Mouse (Mus musculus) spleen, adult 12 weeks (tissue): ENCODE results near the gene Pigp.

ENCODE experiments used
- DNase-seq: peaks from one replicate; pipeline ENCODE4 v3.0.0; 2022; ENCODE audit warnings: low spot score

Pigp gene

DNA sequence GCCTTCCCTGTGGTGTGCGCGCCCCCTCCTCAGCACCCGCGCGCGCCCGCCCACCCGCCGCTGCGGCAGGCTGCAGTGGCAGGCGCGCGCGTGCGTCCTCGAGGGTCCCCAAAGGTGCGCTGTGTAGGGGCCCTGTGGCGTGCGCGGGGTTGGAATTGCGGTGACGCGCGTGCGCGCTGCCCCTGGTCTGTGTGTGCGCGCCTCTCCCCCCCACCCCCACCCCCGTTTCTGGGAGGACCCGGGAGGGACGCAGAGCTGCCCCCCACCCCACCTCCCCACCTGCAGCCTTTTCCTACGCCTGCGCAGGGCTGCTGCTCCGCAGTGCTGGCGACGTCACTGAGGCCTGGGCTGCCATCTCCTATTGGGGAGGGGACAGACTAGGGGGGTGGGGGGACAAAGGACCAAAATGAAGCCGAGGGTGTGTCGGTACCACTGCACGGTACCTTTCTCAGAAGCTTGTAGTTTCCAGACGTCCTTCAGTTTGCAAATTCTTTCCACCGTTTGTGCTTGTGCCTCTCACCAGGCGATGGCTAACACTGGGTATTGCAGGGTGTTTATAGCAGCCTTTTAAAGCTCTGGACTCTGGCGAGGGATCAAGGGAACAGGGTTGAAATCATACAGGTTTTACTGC is at the start of gene Pigp:
Gene Pigp, minus strand, starts transcription at position 542 of the 631 bp plus-strand sequence.
- DNase-seq, result peak; percentile 7

DNA sequence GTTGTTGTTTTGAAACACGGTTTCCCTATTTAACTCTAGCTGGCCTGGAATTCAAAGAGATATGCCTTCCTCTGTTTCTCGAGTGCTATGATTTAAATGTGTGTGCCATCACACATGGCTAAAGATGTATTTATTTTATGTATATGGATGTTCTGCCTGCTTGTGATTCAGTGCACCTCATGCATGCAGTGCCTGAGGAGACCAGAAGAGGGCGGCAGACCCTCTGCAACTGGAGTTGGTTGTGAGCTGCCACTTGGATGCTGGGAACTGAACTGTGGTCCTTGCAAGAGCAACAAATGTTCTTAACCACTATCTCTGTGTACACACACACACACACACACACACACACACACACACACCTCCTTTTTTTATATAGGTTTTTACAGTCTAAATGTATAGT is 48.9 kb upstream of the Pigp start:
- no peak for DNase-seq

DNA sequence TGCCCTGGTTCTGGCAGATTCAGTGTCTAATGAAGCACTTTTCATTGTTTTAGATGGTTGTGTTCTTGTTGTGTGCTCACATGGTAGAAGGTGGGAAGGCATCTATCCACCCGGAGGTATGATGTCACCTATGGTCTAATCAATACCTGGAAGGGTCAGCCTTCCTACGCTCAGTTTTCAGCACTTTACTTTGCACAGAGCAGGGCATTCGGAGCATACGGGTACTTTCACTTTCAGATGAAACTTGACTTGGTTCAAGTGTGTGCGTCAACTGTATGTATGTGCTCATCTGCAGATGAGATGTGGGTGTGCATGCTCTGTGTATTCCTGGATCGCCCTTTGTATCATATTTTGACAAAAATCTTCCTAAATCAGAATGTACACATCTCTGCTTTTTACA is 42.5 kb upstream of the Pigp start:
- no peak for DNase-seq

DNA sequence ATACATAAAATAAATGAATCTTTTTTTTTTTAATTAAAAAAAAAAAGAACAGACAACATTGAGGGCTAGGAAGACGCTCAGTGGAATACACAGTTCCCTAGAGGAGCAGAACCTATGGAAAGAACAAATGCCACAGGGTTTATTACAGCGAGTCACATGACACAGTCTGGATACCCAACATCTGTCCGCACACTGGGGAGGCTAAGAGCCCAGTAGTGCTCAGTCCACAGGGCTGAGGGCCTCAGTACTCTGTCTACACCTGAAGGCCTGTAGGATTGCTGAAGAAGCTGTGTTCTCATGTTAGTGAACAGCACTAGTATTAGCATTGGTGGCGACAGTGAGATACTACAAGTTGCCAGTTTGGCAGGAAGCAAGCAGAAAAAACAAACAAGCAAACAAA is 41.1 kb upstream of the Pigp start:
- no peak for DNase-seq

DNA sequence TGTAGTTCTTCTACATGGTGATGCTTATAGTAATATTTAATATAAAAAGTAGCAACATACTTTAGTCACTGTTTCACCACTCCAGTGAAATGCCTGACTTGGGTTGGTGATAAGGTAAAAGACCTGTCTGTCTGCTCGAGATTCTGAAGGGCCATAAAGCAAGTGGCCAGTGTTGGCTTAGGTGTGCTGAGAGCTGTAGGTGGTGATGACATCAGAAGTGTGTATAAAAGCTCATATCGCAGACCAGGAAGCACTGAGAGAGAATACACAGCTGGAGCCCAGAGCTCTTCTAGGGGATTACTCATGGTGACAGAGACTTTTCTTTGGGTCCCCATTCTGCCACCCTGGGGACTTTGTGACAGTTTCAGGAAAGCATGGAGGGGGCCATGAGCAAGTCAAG is 40.6 kb upstream of the Pigp start:
- no peak for DNase-seq

DNA sequence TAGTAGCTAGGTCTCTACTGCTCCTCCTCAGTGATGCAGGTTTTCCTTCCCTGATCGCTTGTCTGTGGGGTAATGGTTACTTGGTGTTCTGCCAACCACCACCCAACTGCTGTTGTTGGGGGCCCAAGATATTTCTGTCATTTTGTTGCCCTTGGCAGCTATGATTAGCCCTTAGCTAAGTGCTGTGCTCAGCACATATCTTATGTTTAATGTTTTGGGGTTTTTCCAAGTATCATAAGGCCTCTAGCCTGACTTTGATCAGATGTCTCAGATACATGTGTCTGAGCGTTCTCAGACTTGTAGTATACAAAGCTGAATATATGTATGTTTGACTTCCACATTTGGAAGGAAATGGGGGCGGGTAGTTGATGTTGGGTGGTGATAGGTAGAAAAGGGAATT is 39.6 kb upstream of the Pigp start:
- DNase-seq, result no peak

DNA sequence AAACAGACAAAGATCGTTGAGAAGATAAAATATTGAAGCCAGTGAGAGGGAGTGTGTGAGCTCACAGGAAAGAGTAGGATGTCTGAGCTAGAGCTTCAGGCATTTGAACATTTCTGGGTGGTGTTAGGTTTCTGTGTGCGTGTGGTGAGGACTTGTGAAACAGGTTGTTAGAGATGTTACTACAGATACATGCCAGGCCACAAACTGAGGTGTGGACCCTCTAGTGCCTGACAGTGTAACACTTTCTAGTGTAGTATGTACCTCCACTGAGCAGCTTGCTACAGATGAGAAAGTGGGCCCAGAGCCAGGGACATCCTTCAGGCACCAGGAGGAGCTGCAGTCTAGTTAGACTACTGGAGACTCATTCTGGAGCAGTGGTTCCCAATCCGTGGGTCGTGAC is 30.5 kb upstream of the Pigp start:
- no peak for DNase-seq

DNA sequence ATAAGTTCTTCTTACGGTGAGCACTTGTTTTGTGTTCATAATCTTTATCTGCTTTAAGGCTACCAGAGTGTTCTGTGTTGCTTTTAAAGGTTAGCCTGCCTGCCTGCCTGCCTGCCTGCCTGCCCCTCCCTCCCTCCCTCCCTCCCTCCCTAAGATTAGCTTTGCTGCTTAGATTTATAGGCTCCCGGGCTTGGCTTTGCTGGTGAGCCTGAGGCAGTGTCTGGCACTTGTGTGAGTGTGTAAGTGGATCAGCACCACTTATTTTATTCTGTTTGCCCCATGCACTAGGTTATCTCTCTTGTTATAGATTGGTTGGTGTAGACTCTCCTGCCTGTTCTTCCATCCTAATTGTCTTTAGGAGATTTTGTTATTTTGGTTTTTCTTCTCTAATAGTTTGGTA is 30.0 kb upstream of the Pigp start:
- DNase-seq, result no peak

DNA sequence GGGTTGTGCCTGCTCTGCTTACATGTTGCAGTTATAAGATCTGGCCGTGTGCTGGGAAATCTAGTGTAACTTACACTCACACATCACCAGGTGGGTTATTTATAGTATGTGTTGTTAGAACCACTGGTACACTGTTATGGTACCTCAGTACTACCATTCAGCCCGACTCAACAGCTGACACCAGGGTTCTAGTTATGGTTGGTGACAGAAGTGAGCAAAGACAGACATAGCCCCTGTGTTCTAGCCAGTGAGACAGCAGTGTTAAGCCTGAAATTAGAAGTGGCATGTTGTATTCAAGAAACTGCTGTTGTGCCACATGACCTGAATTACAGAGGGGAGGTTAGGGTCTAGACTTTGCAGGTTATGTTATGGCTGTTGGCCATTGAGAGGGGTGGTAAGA is 27.5 kb upstream of the Pigp start:
- no peak for DNase-seq

DNA sequence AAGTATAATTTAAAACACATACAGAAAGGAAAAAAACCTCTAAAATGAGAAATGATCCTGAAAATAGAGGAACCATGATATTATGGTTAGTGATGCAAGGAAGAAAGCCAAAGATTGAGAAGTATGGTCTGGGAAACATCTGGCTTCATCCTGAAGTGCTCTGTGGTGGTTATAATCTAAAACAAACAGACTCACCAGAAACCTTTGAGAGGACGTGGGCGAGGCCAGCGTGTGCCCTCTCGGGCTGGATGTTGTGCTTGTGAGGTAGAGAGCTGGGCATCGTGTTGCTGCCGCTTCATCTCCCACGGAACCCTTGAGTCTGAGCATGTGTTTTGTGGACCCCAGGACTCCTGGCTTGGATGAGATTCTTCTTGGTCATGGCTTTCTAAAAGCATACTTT is 25.0 kb upstream of the Pigp start:
- no peak for DNase-seq

DNA sequence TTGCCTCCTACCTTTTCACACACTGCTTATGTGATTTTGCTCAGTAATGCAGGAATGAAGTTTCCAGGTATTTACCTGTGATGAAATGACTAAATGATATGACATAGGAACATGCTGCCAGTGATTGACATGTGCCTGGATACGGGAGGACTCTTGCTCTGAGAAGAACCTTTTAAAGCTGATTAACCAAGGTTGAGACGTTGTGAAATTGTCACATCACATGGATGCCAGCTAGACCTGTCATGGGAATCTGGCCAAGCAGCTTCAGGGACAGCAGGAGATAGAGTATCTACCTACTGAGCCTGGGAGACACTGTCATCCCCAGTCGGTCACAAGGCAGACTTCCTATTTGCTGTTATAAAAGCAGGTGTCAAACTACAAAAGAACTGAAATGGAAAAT is 23.4 kb upstream of the Pigp start:
- DNase-seq, result no peak

DNA sequence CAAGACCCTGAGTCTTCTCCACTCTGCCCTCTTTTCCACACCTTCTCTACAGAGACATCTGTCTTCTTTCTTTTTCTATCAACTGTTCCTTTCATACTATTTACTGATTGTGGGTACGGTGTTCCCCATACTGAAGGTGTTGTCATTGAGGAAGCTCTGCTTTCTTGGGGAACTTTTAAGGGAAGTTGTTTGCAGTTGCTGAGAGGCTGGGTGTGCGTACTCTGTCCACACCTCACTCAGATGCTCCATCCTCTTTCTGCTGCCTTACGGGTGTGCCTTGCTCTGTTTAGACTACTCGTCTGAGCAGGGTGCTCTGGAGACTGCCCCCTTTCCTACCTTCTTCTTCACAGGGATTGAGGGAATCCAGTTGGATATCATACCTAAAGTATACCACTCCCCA is 20.7 kb upstream of the Pigp start:
- DNase-seq, result no peak

DNA sequence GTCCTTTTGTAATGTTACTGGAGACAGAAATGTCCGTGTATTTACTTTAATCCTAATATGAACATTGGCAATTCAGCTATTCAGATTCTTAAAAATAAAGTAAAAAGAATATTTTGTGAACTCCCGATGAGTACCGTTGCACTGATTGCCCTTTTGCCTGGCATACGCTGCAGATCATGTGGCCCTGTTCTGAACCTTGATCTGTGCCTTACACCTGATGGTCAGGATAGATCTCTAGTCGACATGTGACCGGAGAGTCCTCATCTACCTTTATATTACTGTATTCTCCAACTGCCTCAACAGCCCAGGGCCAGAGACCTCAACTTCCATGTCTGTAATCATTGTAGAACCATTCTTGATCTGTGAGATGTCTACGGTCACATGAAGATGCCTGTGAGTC is 16.0 kb upstream of the Pigp start:
- DNase-seq, result no peak

DNA sequence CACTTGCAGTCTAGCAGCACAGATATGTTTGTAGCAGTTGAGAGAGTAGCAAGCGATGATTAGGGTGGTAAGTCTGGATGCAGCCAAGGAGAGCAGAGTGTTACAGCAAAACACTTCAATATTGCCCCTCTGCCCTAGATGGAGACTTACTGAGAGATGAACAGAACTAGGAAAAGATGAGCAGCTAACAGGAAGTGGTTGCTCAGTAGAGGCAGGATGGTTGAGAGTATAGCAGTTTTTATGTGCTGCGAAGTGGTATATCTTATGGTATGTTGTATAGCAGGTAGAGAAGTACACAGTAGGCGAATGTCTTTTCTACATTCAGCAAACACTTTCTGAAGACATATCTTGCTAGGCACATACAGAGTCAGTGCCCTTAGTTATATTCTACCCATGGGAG is 11.6 kb upstream of the Pigp start:
- DNase-seq, result no peak

DNA sequence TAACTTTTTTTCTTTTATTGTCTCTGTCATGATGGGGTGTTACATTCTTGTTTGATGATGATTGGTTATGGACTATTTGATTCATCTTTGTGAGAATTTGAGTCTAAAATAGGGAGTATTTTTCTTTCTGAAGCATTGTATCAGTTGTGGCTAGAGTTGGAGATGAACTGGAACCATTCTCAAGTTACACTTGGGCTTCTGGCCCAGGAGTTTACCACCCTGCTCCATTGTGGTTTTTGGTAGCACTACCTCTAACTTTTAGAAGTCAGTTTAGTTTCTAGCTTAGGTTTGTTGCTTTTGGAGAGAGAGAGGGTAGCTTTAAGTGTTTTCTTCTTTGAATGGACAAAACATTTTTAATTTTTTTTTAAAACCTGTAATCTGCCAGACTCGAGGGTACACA is 7.7 kb upstream of the Pigp start:
- DNase-seq, result no peak

DNA sequence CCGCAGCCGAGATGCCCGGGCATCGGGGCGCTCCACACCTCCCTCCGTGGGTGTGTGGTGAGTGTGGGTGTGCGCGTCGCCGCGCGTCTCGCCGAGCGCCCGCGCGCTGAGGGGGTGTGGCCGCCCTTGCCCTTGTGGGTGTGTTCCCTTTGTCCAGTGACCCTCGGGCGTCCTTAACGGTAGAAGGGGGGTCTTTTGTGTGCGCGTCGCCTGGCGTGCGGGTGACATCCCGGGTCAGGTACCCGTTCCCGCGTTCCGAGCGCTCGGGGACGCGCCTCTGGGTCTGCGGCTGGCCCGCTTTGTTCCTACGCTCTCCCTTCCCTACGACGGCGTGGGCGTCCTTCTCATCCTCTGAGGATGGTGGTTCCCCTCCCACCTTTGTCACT is 734 bp downstream of the Pigp start:
- peak; percentile 69 for DNase-seq

DNA sequence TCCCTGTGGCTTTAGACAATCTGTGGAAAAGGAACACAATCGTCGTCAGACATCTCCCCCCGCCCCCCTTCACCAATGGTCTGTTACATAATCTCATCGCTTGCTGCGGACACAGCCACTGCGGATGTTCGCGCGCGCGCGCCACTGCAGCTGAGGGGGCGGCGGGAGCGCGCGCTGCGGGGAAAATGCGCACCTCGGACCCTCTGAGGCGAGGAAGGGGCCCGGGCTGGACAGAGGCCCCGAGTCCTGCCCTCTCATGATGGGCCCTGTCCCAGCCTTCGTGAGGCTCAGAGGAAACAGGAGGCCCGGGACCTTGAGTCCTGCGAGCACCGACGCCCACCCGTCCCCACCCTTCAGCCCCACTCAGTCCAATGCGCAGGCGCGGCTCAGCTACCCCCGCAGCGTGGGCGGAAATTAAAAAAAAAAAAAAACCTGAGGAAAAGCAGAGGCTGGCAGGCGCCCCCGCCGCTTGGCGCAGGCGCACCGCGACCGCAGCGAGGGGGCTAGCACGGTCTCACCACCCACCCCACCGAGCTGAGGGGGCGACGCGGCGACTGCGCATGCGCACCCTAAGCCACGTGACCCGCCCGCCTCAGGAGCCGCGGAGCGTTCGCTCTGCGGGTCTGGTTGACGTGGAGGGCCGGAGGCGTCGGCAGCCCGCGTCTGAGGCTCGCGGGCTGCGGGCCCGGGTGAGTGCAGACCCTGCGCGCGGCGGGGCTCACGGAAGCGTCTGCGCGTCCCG is 1.3 kb downstream of the Pigp start, which contains the start of gene Ttc3:
Gene Ttc3, plus strand, starts transcription at position 446 of the 742 bp plus-strand sequence.
- peak; percentile 76 for DNase-seq

DNA sequence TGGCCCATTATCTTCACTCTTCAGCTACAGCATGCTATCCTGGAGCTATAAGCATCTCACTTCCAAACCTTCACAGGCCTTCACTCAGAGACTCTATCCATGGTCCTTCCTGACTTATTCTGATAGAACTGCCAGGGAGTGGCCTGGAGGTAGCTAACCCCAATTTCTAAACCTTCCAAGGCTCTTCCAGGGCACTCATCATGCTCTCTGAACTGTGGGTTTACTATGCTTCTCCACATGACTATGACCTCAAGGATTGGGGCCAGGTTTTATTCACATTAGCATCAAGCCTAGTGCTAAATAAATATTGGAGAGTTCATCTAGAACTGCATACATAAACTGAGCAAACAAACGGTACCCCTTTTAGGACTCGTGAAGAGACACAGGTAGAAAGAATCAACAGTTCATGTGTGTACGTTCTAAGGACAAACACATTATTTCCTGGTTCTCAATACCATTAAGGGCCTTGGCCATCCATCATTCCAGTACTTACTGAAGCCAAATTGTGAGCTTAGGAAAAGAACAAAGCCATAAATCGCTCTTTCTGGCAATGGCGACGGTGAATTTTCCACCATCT is 2.0 kb downstream of the Pigp start:
- DNase-seq, result no peak

DNA sequence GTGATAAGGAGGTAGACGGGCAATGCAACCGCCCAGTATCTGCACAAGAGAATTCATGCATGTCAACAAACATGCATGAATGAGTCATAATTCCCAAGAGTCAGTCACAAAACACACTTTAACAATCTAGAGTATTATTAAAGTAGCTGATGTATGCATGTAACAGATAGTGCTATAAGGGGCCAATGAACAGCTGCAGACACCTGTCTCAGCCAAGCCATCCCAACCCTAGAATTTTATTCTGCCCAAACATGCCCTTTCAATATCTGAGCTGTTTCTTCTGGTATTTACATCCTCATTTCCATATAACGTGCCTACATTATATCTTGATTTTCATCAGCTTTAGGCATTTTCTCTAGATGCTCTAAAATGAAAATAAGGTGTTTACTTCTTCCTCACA is 6.2 kb downstream of the Pigp start:
- no peak for DNase-seq

DNA sequence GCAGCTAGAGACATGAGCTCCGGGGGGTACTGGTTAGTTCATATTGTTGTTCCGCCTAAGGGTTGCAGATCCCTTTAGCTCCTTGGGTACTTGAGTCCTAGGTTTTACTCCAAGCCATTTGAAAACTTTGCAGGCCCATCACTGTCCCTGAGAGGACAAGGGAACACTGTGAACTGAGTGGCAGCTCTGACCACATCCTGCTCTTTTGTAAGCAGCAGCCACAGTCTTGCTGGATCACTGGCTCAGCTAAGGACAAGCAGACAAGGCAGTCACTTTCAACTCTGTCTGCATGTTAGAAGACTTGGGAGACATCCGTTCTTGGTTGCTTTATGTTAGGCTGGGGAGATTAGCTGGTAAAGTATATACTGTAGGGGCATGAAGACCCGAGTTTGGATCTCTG is 7.8 kb downstream of the Pigp start:
- no peak for DNase-seq

DNA sequence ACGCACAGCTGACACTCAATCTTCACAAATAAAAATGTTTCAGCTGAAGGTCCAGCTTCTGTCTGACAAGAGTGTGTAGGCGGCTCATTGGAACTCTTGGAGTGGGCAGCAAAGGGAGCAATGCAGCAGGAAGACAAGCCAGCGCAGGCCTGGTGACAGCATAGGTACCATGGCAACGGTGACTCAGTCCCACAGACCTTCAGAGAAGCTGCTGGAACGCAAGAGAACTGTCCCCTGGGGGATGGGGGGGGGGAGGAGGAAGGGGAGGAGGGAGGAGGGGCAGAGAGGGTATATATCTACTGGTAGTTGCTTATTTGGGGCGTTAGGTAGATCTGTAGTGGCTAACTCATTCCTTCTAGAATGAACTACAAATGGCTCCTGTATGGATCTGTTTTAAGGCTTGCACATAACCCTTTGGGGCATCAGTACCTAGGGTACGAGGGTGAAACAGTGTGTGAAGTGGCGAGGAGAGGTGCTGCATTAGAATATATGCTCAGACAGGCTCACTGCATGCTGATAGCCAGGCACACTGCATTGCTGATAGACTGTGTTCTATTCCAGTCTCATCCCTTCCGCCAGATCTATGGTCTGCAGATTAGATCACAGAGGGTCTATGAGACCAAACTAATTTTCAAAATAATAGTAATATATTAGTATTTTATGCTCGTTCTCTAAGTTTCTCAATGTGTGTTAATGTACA is 9.3 kb downstream of the Pigp start:
- no peak for DNase-seq

DNA sequence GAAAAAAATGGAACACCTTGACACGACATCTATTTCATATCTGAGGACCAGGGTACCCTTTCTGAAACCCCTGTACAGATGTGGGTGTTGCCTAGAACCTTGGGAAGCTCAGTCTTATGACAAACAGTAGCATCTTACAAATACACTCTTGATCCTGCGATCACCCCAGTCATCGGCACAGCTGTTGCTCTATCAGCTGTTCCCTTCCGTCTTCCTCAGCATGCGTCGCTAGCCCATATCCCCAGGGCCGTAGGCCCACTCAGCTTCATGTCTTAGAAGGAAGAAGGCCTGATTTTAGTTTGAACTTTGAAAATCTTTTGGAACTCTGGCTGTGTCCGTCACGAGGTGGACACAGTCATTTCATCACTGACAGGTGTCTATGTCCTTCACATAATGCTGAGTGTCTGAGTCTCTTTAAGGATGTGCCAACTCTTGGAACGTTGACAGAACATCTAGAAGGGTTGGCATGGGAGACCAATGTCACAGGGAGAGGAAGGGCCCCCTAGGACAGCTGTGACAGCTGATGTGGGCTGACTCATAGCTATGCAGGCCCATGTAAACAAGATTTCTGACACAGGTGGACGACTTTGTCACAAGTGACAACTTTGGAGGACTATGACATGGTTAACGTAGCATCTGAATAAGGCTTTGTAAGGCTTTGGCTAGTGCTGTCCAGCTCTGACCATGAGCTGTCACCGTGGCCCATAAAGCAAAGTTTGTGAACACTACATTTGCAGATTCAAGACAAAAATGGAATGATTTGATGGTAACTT is 10.9 kb downstream of the Pigp start:
- DNase-seq, result no peak
